In the genomic region with DNA sequence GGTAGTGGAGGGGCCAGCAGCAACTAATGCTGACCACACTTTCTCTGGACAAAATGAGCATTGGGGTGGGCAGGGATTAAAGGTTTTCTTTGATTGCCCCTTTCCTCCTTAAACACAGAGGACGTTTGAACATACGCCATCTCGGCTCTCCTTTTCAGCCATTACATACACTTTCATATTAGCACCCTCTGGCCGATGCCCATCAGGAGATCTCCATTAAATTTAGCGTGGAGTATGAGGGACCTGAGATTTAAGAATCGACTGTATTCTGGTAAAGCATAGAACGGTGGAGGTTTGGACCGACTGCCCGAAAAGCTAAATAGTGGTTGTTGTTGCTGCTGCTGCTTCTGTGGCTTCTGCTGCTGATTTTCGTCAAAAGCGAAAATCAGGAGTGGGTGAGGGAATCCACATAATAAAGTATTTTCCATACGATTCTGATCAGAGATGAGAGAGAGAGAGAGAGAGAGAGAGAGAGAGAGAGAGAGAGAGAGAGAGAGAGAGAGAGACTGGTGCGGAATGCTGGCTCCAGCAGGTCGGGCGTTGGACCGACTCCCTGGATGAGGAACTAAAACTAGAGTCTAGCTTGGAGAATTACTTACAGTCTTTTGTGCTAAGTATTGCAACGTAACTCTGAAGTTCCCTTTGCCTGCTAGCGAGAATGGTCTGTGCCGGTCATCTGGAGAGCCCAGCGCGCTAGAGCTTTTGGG, we compare ENCODE assay signal across 10 mouse cellular contexts. TPM values are rescaled to one million over a fixed set of nuclear protein-coding genes. Genes with fewer than 3 reads are reported as not detected.
A peak's percentile ranks its signal among the peaks of the same experiment; 100 is the strongest.
DNase-seq lines count a peak whose midpoint lies in the region; ATAC-seq and TF ChIP-seq lines count a peak whose summit lies in the region.
"Had no signal": no experiment of that assay in that cellular context is flagged by ENCODE, and none has a peak within 500 bp of the region (broad histone marks: within the 10 kb centered on the region; RNA-seq: fewer than 3 reads in every experiment).

No protein-coding gene starts in this region.

- H3K9me3 ChIP-seq in embryonic facial prominence, embryonic 12.5 days = no peaks in the 10 kb centered on the region
- H3K9me3 ChIP-seq in hindbrain, embryonic 16.5 days (ENCODE audit: control insufficient read depth, low read length) = no peaks in the 10 kb centered on the region
- H3K9me3 ChIP-seq in midbrain, postnatal 0 days (ENCODE audit: low read length) = no peaks in the 10 kb centered on the region

- TF ChIP-seq CTCF in heart, adult 2 months (IDR thresholded peaks at IDR 0.05) = no peak
- no peak for TF ChIP-seq CTCF in midbrain, postnatal 0 days (IDR thresholded peaks at IDR 0.05)

- H3K4me2 ChIP-seq in embryonic facial prominence, embryonic 12.5 days (replicated peaks) = peak overlapping the region; percentile 53
- peak overlapping the region; percentile 32 for H3K4me2 ChIP-seq in hindbrain, embryonic 16.5 days (ENCODE audit: low read length)
- 0 out of 2 replicates have a peak overlapping the region, but pooled peaks have one; percentile 4 for H3K4me2 ChIP-seq in midbrain, postnatal 0 days (ENCODE audit: low read depth, low read length, poor library complexity, severe bottlenecking)

- H3K79me2 ChIP-seq in heart, adult 2 months (replicated peaks; ENCODE audit: control insufficient read depth, insufficient read depth, low read length) = no peaks in the 10 kb centered on the region

- H3K9ac ChIP-seq in heart, adult 2 months (ENCODE audit: low read depth, low read length) = no peak overlapping the region
- peak overlapping the region; percentile 70 for H3K9ac ChIP-seq in embryonic facial prominence, embryonic 12.5 days
- no peak overlapping the region for H3K9ac ChIP-seq in hindbrain, embryonic 16.5 days (ENCODE audit: low read depth, low read length)
- no peak overlapping the region for H3K9ac ChIP-seq in midbrain, postnatal 0 days (replicated peaks; ENCODE audit: low read length, poor library complexity, severe bottlenecking)
- H3K9ac ChIP-seq: liver, embryonic 14.5 days had no signal

- H3K27ac ChIP-seq in heart, adult 2 months = no peak overlapping the region
- peak overlapping the region; percentile 86 for H3K27ac ChIP-seq in embryonic facial prominence, embryonic 12.5 days
- no peak overlapping the region for H3K27ac ChIP-seq in hindbrain, embryonic 16.5 days (ENCODE audit: low read depth, low read length)
- H3K27ac ChIP-seq in midbrain, postnatal 0 days (ENCODE audit: low read depth, low read length) = no peak overlapping the region
- H3K27ac ChIP-seq: liver, embryonic 14.5 days had no signal

- H3K27me3 ChIP-seq in heart, adult 2 months (ENCODE audit: control insufficient read depth, insufficient read depth, low read length) = peaks cover 45% of the 10 kb centered on the region
- peaks cover 52% of the 10 kb centered on the region for H3K27me3 ChIP-seq in embryonic facial prominence, embryonic 12.5 days
- H3K27me3 ChIP-seq in hindbrain, embryonic 16.5 days (replicated peaks; ENCODE audit: control insufficient read depth, insufficient read depth, low read length) = peaks cover 41% of the 10 kb centered on the region
- H3K27me3 ChIP-seq in midbrain, postnatal 0 days (ENCODE audit: insufficient read depth, low read length) = peaks cover 73% of the 10 kb centered on the region

- H3K4me1 ChIP-seq in heart, adult 2 months (ENCODE audit: control insufficient read depth, insufficient read depth, low read length) = peaks cover 2% of the 10 kb centered on the region; the same call in 1 of the 2 replicates
- H3K4me1 ChIP-seq in embryonic facial prominence, embryonic 12.5 days = peaks cover 18% of the 10 kb centered on the region; the same call in 1 of the 2 replicates
- peaks cover 9% of the 10 kb centered on the region for H3K4me1 ChIP-seq in hindbrain, embryonic 16.5 days (ENCODE audit: control insufficient read depth, insufficient read depth, low read depth, low read length)
- H3K4me1 ChIP-seq in midbrain, postnatal 0 days (ENCODE audit: insufficient read depth, low read length) = 0 out of 2 replicates have a peak, but pooled peaks cover 7% of the 10 kb centered on the region

- DNase-seq in heart, adult 2 months = no peak
- DNase-seq in heart, postnatal 25 days (ENCODE audit: low spot score) = no peak
- no peak for DNase-seq in midbrain, postnatal 0 days (ENCODE audit: low spot score)
- DNase-seq in thymus, adult 18-20 months = no peak
- DNase-seq in thymus, postnatal 4 days = no peak
- no peak for DNase-seq in layer of hippocampus, postnatal 36 days
- DNase-seq: thymus, postnatal 25 days had no signal

- intact Hi-C loops in heart, adult 2 months (cut with DNase I) = no loop called here
- intact Hi-C loops in heart, postnatal 25 days (cut with DNase I) = no loop called here

- WGBS in heart, adult 2 months = 7% methylated on average over 21 of the region's 21 CpGs
- 0% methylated on average over 21 of the region's 21 CpGs for WGBS in embryonic facial prominence, embryonic 12.5 days
- 2% methylated on average over 21 of the region's 21 CpGs for WGBS in hindbrain, embryonic 16.5 days
- WGBS in midbrain, postnatal 0 days = 1% methylated on average over 21 of the region's 21 CpGs

- H3K36me3 ChIP-seq in heart, adult 2 months (ENCODE audit: control insufficient read depth, insufficient read depth, low read length) = no peaks in the 10 kb centered on the region
- H3K36me3 ChIP-seq in embryonic facial prominence, embryonic 12.5 days = no peaks in the 10 kb centered on the region
- H3K36me3 ChIP-seq in hindbrain, embryonic 16.5 days (ENCODE audit: control insufficient read depth, insufficient read depth, low read length) = no peaks in the 10 kb centered on the region
- no peaks in the 10 kb centered on the region for H3K36me3 ChIP-seq in midbrain, postnatal 0 days (ENCODE audit: insufficient read depth, low read length)

- no peak for TF ChIP-seq POLR2A in heart, adult 2 months (IDR thresholded peaks at IDR 0.05; ENCODE audit: insufficient read depth, low read depth, low read length)

- TF ChIP-seq EP300 in heart, adult 2 months (IDR thresholded peaks at IDR 0.05; ENCODE audit: insufficient read depth, low read depth, low read length) = no peak

- peak overlapping the region; percentile 31; the same call in 1 of the 2 replicates for H3K4me3 ChIP-seq in heart, adult 2 months
- H3K4me3 ChIP-seq in embryonic facial prominence, embryonic 12.5 days = peak overlapping the region; percentile 42
- no peak overlapping the region; the same call in 1 of the 2 replicates for H3K4me3 ChIP-seq in hindbrain, embryonic 16.5 days (ENCODE audit: low read length)
- H3K4me3 ChIP-seq in midbrain, postnatal 0 days (ENCODE audit: low read depth, low read length) = 0 out of 2 replicates have a peak overlapping the region, but pooled peaks have one; percentile 2

- ATAC-seq in embryonic facial prominence, embryonic 12.5 days (ENCODE audit: insufficient number of reproducible peaks, insufficient read depth, low FRiP score, low TSS enrichment) = no peak
- ATAC-seq in hindbrain, embryonic 16.5 days = no peak
- no peak for ATAC-seq in midbrain, postnatal 0 days (ENCODE audit: low FRiP score)

RNA-seq across cellular contexts. Expression of a gene that starts 1.2 kb away (rescaled TPM):
- total RNA-seq in heart, adult 2 months (2021) = not detected
- polyA plus RNA-seq in heart, adult 2 months (2012; rRNA removed) = 0.15 and 0.29 TPM in 2 replicates
- not detected for total RNA-seq in heart, postnatal 25 days (2021)
- polyA plus RNA-seq in embryonic facial prominence, embryonic 12.5 days (2016; fragmentation: Nextera tagmentation; extraction: Ambion mirVana) = 60.9 and 72.6 TPM in 2 replicates
- 0.29 and 2.0 TPM in 2 replicates for polyA plus RNA-seq in hindbrain, embryonic 16.5 days (2015; fragmentation: Nextera tagmentation; extraction: Ambion mirVana)
- total RNA-seq in midbrain, postnatal 0 days (2014; rRNA removed) = 0.49 TPM in 1 of 2 replicates, not detected in the other
- polyA plus RNA-seq in midbrain, postnatal 0 days (2015; fragmentation: Nextera tagmentation; extraction: Ambion mirVana) = 0.58 and 1.0 TPM in 2 replicates
- total RNA-seq in layer of hippocampus, postnatal 36 days (2021) = not detected
